Mouse (Mus musculus): ENCODE measurements around the gene Adra2c. TPM values are rescaled to one million over a fixed set of nuclear protein-coding genes. Genes with fewer than 3 reads are reported as not detected.

Adra2c gene
- polyA plus RNA-seq, 1 experiment = 2.0 TPM

- DNase-seq (ENCODE audit: low read depth) = peak; percentile 67
- TF ChIP-seq CTCF (IDR thresholded peaks at IDR 0.05; ENCODE audit: borderline replicate concordance, extremely low read depth, insufficient read depth, insufficient read length) (peak; percentile 21; the same call in 1 of the 2 replicates), POLR2A (IDR thresholded peaks at IDR 0.05; ENCODE audit: borderline replicate concordance, extremely low read depth, insufficient read depth, insufficient read length, poor library complexity, severe bottlenecking) (no peak)
These were observed 899 bp downstream of the Adra2c start for GRCm38 (mm10) chr5:35278741-35279695.

GRCm38 (mm10) chr5:35279696-35280001, 1.5 kb downstream of the Adra2c start:
- TF ChIP-seq CTCF (IDR thresholded peaks at IDR 0.05; ENCODE audit: borderline replicate concordance, extremely low read depth, insufficient read depth, insufficient read length) (no peak), POLR2A (IDR thresholded peaks at IDR 0.05; ENCODE audit: borderline replicate concordance, extremely low read depth, insufficient read depth, insufficient read length, poor library complexity, severe bottlenecking) (no peak)
- no peak for DNase-seq (ENCODE audit: low read depth)

GRCm38 (mm10) chr5:35280002-35280782, 2.1 kb downstream of the Adra2c start:
- TF ChIP-seq CTCF (IDR thresholded peaks at IDR 0.05; ENCODE audit: borderline replicate concordance, extremely low read depth, insufficient read depth, insufficient read length) (no peak), POLR2A (IDR thresholded peaks at IDR 0.05; ENCODE audit: borderline replicate concordance, extremely low read depth, insufficient read depth, insufficient read length, poor library complexity, severe bottlenecking) (no peak)
- DNase-seq (ENCODE audit: low read depth) = peak; percentile 72

GRCm38 (mm10) chr5:35280783-35281165, 2.7 kb downstream of the Adra2c start:
- TF ChIP-seq CTCF (IDR thresholded peaks at IDR 0.05; ENCODE audit: borderline replicate concordance, extremely low read depth, insufficient read depth, insufficient read length) (peak; percentile 29; the same call in 1 of the 2 replicates), POLR2A (IDR thresholded peaks at IDR 0.05; ENCODE audit: borderline replicate concordance, extremely low read depth, insufficient read depth, insufficient read length, poor library complexity, severe bottlenecking) (no peak)
- DNase-seq (ENCODE audit: low read depth) = peak; percentile 26

GRCm38 (mm10) chr5:35285281-35285680, 7.2 kb downstream of the Adra2c start:
- peak; percentile 39 for DNase-seq (ENCODE audit: low read depth)
- TF ChIP-seq CTCF (IDR thresholded peaks at IDR 0.05; ENCODE audit: borderline replicate concordance, extremely low read depth, insufficient read depth, insufficient read length) (no peak), POLR2A (IDR thresholded peaks at IDR 0.05; ENCODE audit: borderline replicate concordance, extremely low read depth, insufficient read depth, insufficient read length, poor library complexity, severe bottlenecking) (no peak)

GRCm38 (mm10) chr5:35286190-35286589, 8.1 kb downstream of the Adra2c start:
- TF ChIP-seq CTCF (IDR thresholded peaks at IDR 0.05; ENCODE audit: borderline replicate concordance, extremely low read depth, insufficient read depth, insufficient read length) (no peak), POLR2A (IDR thresholded peaks at IDR 0.05; ENCODE audit: borderline replicate concordance, extremely low read depth, insufficient read depth, insufficient read length, poor library complexity, severe bottlenecking) (no peak)
- DNase-seq (ENCODE audit: low read depth) = no peak

GRCm38 (mm10) chr5:35299621-35300020, 21.5 kb downstream of the Adra2c start:
- no peak for TF ChIP-seq CTCF (IDR thresholded peaks at IDR 0.05; ENCODE audit: borderline replicate concordance, extremely low read depth, insufficient read depth, insufficient read length)
- TF ChIP-seq POLR2A (IDR thresholded peaks at IDR 0.05; ENCODE audit: borderline replicate concordance, extremely low read depth, insufficient read depth, insufficient read length, poor library complexity, severe bottlenecking) = no peak
- DNase-seq (ENCODE audit: low read depth) = peak; percentile 8

- TF ChIP-seq POLR2A (IDR thresholded peaks at IDR 0.05; ENCODE audit: borderline replicate concordance, extremely low read depth, insufficient read depth, insufficient read length, poor library complexity, severe bottlenecking) (no peak), CTCF (IDR thresholded peaks at IDR 0.05; ENCODE audit: borderline replicate concordance, extremely low read depth, insufficient read depth, insufficient read length) (no peak)
- DNase-seq (ENCODE audit: low read depth) = no peak
These were observed 26.1 kb downstream of the Adra2c start for GRCm38 (mm10) chr5:35304191-35304590.

GRCm38 (mm10) chr5:35305332-35305731, 27.2 kb downstream of the Adra2c start:
- peak; percentile 51 for DNase-seq (ENCODE audit: low read depth)
- no peak for TF ChIP-seq POLR2A (IDR thresholded peaks at IDR 0.05; ENCODE audit: borderline replicate concordance, extremely low read depth, insufficient read depth, insufficient read length, poor library complexity, severe bottlenecking)

GRCm38 (mm10) chr5:35306692-35307091, 28.6 kb downstream of the Adra2c start:
- TF ChIP-seq CTCF (IDR thresholded peaks at IDR 0.05; ENCODE audit: borderline replicate concordance, extremely low read depth, insufficient read depth, insufficient read length) = no peak
- no peak for TF ChIP-seq POLR2A (IDR thresholded peaks at IDR 0.05; ENCODE audit: borderline replicate concordance, extremely low read depth, insufficient read depth, insufficient read length, poor library complexity, severe bottlenecking)

GRCm38 (mm10) chr5:35309853-35310252, 31.7 kb downstream of the Adra2c start:
- DNase-seq (ENCODE audit: low read depth) = no peak
- no peak for TF ChIP-seq POLR2A (IDR thresholded peaks at IDR 0.05; ENCODE audit: borderline replicate concordance, extremely low read depth, insufficient read depth, insufficient read length, poor library complexity, severe bottlenecking)
- no peak for TF ChIP-seq CTCF (IDR thresholded peaks at IDR 0.05; ENCODE audit: borderline replicate concordance, extremely low read depth, insufficient read depth, insufficient read length)

More at GRCm38 (mm10) chr5:35306692-35307091, 28.6 kb downstream of the Adra2c start:
- no peak for DNase-seq (ENCODE audit: low read depth)

Data from brain, embryonic 14.5 days (tissue).